Mouse (Mus musculus) olfactory bulb, adult 2 months (tissue): ENCODE results near the gene Mapk9.
"Not testable (repeated sequence)": the region's sequence is repeated elsewhere in the genome, so short reads cannot be mapped to it uniquely, and the experiment has no call there.

Experiments used
- CTCF ChIP-seq: fragments of 200-500 bp; IDR thresholded peaks from 2 replicates; pipeline ENCODE4 v1.5.1; 2012; ENCODE audit warnings: low read depth, mild to moderate bottlenecking, low read length, moderate library complexity; ENCODE audit not compliant: insufficient read depth
- POLR2A ChIP-seq: fragments of 200-500 bp; IDR thresholded peaks from 2 replicates; pipeline ENCODE4 v1.6.1; 2012; ENCODE audit warnings: mild to moderate bottlenecking, low read depth, low read length, moderate library complexity; ENCODE audit not compliant: insufficient read depth

DNA sequence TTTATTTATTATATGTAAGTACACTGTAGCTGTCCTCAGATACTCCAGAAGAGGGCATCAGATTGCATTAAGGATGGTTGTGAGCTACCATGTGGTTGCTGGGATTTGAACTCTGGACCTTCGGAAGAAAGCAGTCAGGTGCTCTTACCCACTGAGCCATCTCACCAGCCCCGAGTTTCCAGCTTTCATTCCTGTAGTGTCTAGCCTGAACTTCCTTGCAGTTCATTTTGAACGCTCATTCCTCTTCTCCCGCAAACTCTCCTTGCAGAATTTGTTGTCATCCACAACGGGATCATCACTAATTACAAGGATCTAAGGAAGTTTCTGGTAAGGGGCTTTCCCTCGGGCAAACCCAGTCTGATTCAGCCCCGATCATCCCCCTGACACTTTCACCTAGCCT is 35.9 kb upstream of the Mapk9 start:
- not testable (repeated sequence) for TF ChIP-seq POLR2A, CTCF
